8 mouse cellular contexts compared by ENCODE assay signal in genomic region chr8:71819381-71819780, GRCm38 (mm10).
DNase-seq lines count a peak whose midpoint lies in the region; ATAC-seq and TF ChIP-seq lines count a peak whose summit lies in the region.
"Not testable (repeated sequence)": the region's sequence is repeated elsewhere in the genome, so short reads cannot be mapped to it uniquely, and the experiment has no call there.

No protein-coding gene starts in this region.

- WGBS in embryonic facial prominence, embryonic 13.5 days, result 88% methylated on average over 9 of the region's 9 CpGs
- 85% methylated on average over 9 of the region's 9 CpGs for WGBS in heart, embryonic 10.5 days
- 90% methylated on average over 9 of the region's 9 CpGs for WGBS in hindbrain, embryonic 11.5 days
- WGBS in intestine, embryonic 15.5 days, result 90% methylated on average over 9 of the region's 9 CpGs
- WGBS in limb, embryonic 11.5 days, result 93% methylated on average over 9 of the region's 9 CpGs
- WGBS in liver, postnatal 0 days (ENCODE audit: insufficient replicate concordance), result 84% methylated on average over 9 of the region's 9 CpGs
- WGBS in midbrain, embryonic 16.5 days, result 92% methylated on average over 9 of the region's 9 CpGs
- 89% methylated on average over 9 of the region's 9 CpGs for WGBS in stomach, embryonic 15.5 days

- not testable (repeated sequence) for H3K4me1 ChIP-seq in embryonic facial prominence, embryonic 13.5 days; heart, embryonic 10.5 days; hindbrain, embryonic 11.5 days (replicated peaks; ENCODE audit: control insufficient read depth, insufficient read depth, low read length); intestine, embryonic 15.5 days (replicated peaks); limb, embryonic 11.5 days (ENCODE audit: control insufficient read depth, insufficient read depth, low read length); liver, postnatal 0 days (ENCODE audit: insufficient read depth); midbrain, embryonic 16.5 days (ENCODE audit: control insufficient read depth, insufficient read depth, low read length); stomach, embryonic 15.5 days

- peak; percentile 75 for DNase-seq in heart, embryonic 10.5 days (ENCODE audit: low spot score)
- DNase-seq in hindbrain, embryonic 11.5 days (ENCODE audit: low spot score), result not testable (repeated sequence)
- peak; percentile 27 for DNase-seq in limb, embryonic 11.5 days (ENCODE audit: low spot score)
- peak; percentile 16 for DNase-seq in liver, postnatal 0 days

- not testable (repeated sequence) for H3K4me2 ChIP-seq in embryonic facial prominence, embryonic 13.5 days; hindbrain, embryonic 11.5 days (replicated peaks; ENCODE audit: low read depth, low read length); intestine, embryonic 15.5 days (replicated peaks); limb, embryonic 11.5 days (ENCODE audit: low read depth, severe bottlenecking); liver, postnatal 0 days (ENCODE audit: low read depth, low read length); midbrain, embryonic 16.5 days (ENCODE audit: low read length); stomach, embryonic 15.5 days

- H3K27ac ChIP-seq in embryonic facial prominence, embryonic 13.5 days; heart, embryonic 10.5 days; hindbrain, embryonic 11.5 days (ENCODE audit: low read depth, low read length); intestine, embryonic 15.5 days; limb, embryonic 11.5 days (replicated peaks; ENCODE audit: low read depth, low read length); liver, postnatal 0 days (ENCODE audit: low read depth); midbrain, embryonic 16.5 days (ENCODE audit: low read length); stomach, embryonic 15.5 days: not testable (repeated sequence)

- H3K9me3 ChIP-seq in embryonic facial prominence, embryonic 13.5 days; hindbrain, embryonic 11.5 days (ENCODE audit: control insufficient read depth, low read length); intestine, embryonic 15.5 days; limb, embryonic 11.5 days (ENCODE audit: control insufficient read depth, low read length); liver, postnatal 0 days (ENCODE audit: low read length); midbrain, embryonic 16.5 days (replicated peaks; ENCODE audit: control insufficient read depth, low read length, poor library complexity, severe bottlenecking); stomach, embryonic 15.5 days: not testable (repeated sequence)
- H3K9me3 ChIP-seq in heart, embryonic 10.5 days, result peaks cover 12% of the 10 kb centered on the region; the same call in 1 of the 2 replicates

- not testable (repeated sequence) for H3K9ac ChIP-seq in embryonic facial prominence, embryonic 13.5 days; hindbrain, embryonic 11.5 days (ENCODE audit: low read depth, low read length); intestine, embryonic 15.5 days; limb, embryonic 11.5 days (ENCODE audit: low read length); liver, postnatal 0 days (replicated peaks); midbrain, embryonic 16.5 days (ENCODE audit: low read depth, low read length); stomach, embryonic 15.5 days

- not testable (repeated sequence) for H3K27me3 ChIP-seq in embryonic facial prominence, embryonic 13.5 days; heart, embryonic 10.5 days (ENCODE audit: insufficient read depth, poor library complexity, severe bottlenecking); hindbrain, embryonic 11.5 days (ENCODE audit: control insufficient read depth, insufficient read depth, low read length); intestine, embryonic 15.5 days (replicated peaks); limb, embryonic 11.5 days (ENCODE audit: control insufficient read depth, insufficient read depth, low read length); liver, postnatal 0 days (ENCODE audit: insufficient read depth, low read length); midbrain, embryonic 16.5 days (ENCODE audit: control insufficient read depth, insufficient read depth, low read depth, low read length); stomach, embryonic 15.5 days (replicated peaks)

- TF ChIP-seq EP300 in liver, postnatal 0 days (IDR thresholded peaks at IDR 0.05; ENCODE audit: low read depth), result not testable (repeated sequence)

- not testable (repeated sequence) for TF ChIP-seq CTCF in liver, postnatal 0 days (IDR thresholded peaks at IDR 0.05; ENCODE audit: low read depth)

- H3K36me3 ChIP-seq in embryonic facial prominence, embryonic 13.5 days; heart, embryonic 10.5 days; hindbrain, embryonic 11.5 days (ENCODE audit: control insufficient read depth, insufficient read depth, low read length); intestine, embryonic 15.5 days; limb, embryonic 11.5 days (ENCODE audit: control insufficient read depth, insufficient read depth, low read length); liver, postnatal 0 days (replicated peaks; ENCODE audit: insufficient read depth, low read length); midbrain, embryonic 16.5 days (ENCODE audit: control insufficient read depth, insufficient read depth, low read length); stomach, embryonic 15.5 days: not testable (repeated sequence)

- H3K4me3 ChIP-seq in embryonic facial prominence, embryonic 13.5 days; heart, embryonic 10.5 days; hindbrain, embryonic 11.5 days (ENCODE audit: low read depth, low read length); intestine, embryonic 15.5 days (replicated peaks); limb, embryonic 11.5 days (ENCODE audit: low read depth, low read length); liver, postnatal 0 days (ENCODE audit: low read depth, low read length); midbrain, embryonic 16.5 days (ENCODE audit: low read depth, low read length); stomach, embryonic 15.5 days (replicated peaks): not testable (repeated sequence)

- 0 out of 2 replicates have a peak, but pooled peaks have one; percentile 71 for ATAC-seq in embryonic facial prominence, embryonic 13.5 days (ENCODE audit: insufficient number of reproducible peaks, insufficient read depth, low FRiP score, low TSS enrichment, low read depth)
- peak; percentile 77 for ATAC-seq in hindbrain, embryonic 11.5 days (ENCODE audit: low FRiP score)
- ATAC-seq in intestine, embryonic 15.5 days, result peak; percentile 63; the same call in 1 of the 2 replicates
- ATAC-seq in limb, embryonic 11.5 days (ENCODE audit: insufficient number of reproducible peaks, low FRiP score, low TSS enrichment, low read depth), result peak; percentile 78
- ATAC-seq in liver, postnatal 0 days, result not testable (repeated sequence)
- ATAC-seq in midbrain, embryonic 16.5 days, result peak; percentile 66
- peak; percentile 70; the same call in 1 of the 2 replicates for ATAC-seq in stomach, embryonic 15.5 days (ENCODE audit: insufficient read depth, low FRiP score, low read depth)
